Mouse (Mus musculus): ENCODE measurements around the gene Retnlg.

- TF ChIP-seq EP300 (IDR thresholded peaks at IDR 0.05; ENCODE audit: low read depth), result no peak
- no peak for TF ChIP-seq CTCF (IDR thresholded peaks at IDR 0.05; ENCODE audit: low read depth)
These were observed 27.4 kb downstream of the Retnlg start for GRCm38 (mm10) chr16:48899868-48900267.
